Mouse (Mus musculus): ENCODE data around the gene Zfp553.

Zfp553 gene

DNA sequence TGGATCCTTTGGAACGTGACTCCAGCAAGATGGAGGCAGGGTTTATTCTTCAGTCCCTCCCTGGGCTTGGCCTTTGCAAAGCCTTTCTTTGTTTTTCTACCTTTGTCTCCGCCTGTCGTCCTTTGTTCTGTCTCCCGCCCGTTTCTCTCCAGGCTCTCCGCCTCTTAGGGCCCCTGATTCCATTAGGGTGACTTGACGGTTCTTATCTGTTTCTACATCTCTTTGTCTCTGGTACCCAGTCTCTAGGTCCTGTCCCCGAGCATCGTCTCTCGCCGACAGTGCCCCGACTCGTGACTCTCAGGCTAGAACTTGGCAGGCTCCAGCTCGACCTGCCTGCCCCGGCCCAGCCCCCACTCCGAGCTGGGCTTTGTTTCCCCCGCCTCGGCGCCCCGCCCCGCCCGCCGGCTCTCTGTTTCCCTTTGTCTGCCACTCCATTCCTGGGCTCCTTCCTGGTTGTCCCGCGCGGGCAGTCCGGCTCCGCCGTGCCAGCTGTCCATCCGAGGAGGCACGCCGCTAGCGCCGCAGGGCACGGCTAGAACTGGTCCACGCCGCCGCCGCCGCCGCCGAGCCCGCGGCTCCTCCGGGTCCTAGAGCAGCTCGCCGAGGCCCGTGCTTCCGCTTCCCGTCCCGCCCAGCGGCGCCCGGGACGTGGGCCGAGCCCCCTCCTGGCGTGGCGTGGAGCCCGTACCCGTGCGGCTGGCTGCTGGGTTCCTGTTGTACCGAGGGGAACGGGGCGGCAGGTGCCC, at the start of gene Zfp553, which contains the start of gene Sept1:
Gene Zfp553 (plus strand): TSS at position 440 of the 746 bp plus-strand sequence.
Gene Sept1 (minus strand): TSS at position 509 of the 746 bp plus-strand sequence.
- no peak for DNase-seq (ENCODE audit: low read depth, low spot score)

DNA sequence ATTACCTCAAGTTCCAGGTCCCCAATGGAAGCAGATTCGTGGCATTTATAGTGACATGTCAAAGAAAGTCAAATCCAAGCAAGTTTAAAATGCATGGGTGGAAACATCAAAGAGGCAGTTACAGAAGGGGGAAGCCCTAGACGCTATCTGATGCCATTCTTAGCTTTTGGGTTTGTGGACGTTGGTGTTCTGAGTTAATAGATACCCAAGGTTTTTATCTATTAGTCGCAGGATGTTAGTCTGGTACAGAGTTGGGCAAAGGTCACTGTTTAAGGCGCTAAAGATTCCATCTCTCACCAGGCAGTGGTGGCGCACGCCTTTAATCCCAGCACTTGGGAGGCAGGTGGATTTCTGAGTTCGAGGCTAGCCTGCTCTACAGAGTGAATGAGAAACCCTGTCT, 49.5 kb upstream of the Zfp553 start:
- no peak for DNase-seq (ENCODE audit: low read depth, low spot score)

DNA sequence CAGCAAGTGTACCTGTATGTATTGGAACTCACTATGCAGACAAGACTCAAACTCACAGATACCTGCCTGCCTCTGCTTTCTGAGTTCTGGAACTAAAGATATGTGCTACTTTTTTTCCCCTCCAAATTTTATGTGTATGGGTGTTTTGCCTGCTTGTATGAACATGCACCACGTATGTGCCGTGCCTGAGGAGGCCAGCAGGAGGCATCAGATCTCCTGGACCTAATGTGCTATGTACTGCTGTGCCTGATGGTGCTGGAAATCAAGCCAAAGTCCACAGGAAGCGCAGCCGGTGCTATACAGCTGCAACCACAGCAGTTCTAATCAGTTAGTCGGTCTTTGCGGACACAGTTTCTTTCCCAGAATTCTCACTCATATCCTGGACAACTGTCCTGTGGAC, 49.0 kb upstream of the Zfp553 start:
- no peak for DNase-seq (ENCODE audit: low read depth, low spot score)

DNA sequence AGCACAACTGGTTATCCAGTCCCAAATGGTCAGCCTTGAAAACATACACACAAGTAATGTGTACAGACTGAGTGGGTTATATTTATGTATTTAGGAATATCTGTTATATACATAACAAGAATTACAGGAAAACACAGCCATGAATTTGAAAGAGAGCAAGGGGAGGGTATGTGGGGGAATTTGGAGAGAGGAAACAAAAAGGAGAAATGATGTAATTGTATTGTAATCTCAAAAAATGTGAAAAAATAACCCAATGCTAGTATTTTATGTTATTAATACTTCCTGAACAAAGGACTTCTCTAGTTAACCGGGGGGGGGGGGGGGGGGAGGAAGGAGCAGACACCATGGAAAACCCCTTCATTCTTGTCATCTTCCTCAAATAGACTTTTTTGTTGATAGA, 48.1 kb upstream of the Zfp553 start:
- DNase-seq (ENCODE audit: low read depth, low spot score) = no peak

DNA sequence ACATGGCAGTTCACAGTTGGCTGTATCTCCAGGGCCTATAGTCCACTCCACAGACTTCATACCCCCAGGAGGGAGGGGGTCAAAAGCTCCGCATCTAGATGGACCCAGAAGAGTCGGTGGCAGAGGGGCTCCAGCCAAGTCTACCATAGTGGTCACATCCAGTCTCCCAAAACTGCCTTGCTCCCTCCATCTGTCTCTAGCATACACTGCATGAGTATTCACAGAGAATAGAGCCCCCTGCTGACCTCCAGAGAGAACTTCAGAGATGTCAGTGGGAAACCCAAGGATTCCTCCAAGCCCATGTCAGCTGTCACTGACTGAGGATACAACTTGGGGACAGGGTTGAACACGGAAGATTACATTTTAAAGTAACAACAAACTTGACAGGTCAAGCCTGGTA, 47.3 kb upstream of the Zfp553 start:
- DNase-seq (ENCODE audit: low read depth, low spot score) = no peak

DNA sequence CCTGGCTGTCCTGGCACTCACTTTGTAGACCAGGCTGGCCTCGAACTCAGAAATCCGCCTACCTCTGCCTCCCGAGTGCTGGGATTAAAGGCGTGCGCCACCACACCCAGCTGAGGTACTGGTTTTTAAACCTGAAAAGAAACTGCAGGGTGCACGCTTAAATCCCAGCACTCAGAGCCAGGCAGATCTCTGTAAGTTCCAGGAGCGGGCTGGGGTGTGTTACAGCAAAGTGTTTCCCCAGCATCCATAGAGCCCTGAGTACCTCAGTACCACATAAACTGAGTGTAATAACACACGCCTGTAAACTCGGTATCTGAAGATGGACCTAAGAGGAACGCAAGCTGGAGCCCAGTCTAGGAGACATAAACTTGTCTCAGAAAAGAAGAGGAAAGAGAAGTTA, 45.5 kb upstream of the Zfp553 start:
- DNase-seq (ENCODE audit: low read depth, low spot score) = no peak

DNA sequence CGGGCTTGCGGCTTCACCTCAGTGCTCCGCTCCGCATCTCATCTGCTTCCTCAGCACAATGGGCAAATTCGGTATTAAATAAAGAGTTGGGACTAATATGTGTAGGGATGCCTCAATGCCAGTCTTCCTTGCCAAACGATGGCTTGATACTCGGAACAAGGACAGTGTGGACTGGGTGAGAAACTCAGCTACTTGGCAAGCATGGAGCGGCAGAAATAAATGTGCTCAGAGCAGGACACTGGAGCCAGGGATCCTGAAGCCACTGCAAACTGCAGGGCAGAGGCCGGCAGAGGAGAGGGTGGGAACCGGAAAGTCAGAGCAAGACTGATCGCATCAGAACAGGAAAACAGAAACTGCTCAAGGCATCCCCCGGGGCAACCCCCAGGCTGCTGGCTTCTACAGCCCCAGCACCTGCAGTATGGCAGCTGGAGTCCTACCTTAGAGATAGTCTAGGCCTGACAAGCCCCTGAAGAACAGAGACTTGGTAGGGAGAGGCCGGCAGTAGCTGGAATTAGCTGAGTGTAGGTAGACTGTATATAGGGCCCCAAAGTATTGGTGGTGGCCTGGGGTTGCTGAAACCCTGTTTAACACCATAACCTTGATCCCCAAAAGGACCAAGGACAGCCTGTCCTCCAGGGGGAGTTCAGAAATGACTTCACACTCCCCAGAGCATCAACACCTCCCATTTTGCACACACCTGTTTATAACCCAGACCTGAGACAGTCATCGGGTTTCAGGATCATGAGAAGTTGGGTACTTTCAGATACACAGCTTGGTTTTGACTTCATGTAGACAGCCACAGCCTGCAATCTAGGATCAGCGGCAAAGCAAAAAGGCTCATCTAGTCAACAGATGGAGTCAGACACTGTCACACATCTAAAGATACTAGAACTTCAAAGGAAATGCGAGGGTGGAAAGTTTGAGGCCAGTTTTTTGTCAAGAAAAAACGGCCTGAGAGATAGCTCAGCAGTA, 44.3 kb upstream of the Zfp553 start:
- DNase-seq (ENCODE audit: low read depth, low spot score) = no peak

DNA sequence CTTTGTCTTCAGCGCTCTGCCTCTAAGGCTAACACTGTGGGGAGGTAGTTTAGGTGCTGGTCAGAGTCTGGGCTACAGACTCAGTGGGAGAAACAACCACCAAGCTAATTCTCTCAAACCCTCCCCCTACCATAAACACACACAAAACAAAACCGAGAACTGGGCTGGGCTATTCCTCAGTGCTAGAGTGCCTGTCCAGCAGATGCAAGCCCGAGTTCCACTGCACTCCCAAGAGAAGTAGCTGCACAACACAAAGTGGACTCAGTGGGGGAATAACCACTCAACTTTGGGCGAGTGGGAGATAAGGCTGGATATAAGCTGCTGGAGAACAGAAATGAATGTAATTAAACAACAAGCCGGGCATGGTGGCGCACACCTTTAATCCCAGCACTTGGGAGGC, 42.2 kb upstream of the Zfp553 start:
- no peak for DNase-seq (ENCODE audit: low read depth, low spot score)

DNA sequence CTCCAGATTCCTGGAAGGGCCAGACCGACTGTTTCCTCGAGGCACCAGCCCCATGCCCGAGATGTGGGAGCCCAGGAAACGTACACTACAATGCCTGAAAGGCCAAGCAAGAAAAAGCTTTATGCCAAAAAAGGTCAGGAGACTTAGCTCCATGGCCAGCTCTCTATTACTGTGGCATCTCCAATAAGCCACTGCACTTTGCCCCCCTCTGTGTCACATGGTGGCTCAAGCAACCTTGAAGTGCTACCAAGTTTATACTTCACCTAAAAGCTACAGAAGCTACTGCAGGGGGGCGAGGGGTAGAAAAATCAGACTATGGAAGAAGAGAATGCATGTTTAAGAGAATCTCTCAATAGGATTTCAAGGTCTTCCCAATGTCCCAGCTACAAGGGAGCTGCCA, 39.9 kb upstream of the Zfp553 start:
- DNase-seq (ENCODE audit: low read depth, low spot score) = no peak

DNA sequence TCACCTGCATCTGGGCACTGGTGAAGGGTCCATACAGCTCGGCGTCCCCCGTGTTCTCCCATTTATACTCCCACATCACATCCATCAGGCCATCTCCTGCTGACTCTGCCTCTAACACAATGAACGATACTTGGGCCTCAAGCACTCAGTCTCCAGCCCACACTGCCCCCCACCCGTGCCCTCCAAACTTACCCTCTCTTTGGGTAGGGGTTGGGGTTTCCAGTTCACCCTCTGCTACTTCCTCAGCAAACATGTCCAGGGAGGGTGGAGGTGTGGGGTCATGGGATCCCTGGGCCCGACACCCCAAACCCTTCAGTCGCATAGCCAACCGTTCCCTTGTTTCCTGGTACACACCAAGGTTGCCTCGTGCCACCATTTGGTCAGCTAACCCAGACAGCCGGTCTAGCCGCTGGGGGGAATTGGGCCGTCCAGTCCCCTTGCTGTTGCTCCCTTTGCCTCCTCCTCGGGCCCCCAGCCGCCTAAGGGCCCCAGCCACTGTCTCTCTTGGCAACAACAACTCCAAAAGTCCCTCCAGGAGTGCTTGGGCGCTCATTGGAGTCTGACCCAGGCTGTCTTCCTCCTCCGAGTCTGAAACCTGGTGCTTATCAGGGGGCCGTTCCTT, 38.7 kb upstream of the Zfp553 start:
- no peak for DNase-seq (ENCODE audit: low read depth, low spot score)

DNA sequence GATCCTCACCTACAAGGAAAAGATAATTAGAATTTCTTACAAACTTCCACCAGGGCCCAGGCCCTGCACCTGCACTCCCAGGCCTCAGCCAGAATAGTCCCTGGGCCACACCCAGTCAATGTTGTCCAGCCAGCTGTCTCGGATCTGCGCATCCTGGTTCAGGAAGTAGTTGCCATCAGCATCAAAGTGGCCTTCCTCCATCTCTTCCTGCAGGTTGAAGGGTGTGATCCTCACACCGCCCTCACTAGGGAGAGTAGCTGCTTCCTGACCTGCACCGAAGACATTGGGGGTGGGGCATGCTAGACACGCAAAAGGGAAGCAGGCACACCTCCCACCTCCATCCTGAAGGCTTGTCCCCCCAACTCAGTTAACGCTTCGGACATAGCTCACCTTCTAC, 38.2 kb upstream of the Zfp553 start:
- DNase-seq (ENCODE audit: low read depth, low spot score) = no peak

DNA sequence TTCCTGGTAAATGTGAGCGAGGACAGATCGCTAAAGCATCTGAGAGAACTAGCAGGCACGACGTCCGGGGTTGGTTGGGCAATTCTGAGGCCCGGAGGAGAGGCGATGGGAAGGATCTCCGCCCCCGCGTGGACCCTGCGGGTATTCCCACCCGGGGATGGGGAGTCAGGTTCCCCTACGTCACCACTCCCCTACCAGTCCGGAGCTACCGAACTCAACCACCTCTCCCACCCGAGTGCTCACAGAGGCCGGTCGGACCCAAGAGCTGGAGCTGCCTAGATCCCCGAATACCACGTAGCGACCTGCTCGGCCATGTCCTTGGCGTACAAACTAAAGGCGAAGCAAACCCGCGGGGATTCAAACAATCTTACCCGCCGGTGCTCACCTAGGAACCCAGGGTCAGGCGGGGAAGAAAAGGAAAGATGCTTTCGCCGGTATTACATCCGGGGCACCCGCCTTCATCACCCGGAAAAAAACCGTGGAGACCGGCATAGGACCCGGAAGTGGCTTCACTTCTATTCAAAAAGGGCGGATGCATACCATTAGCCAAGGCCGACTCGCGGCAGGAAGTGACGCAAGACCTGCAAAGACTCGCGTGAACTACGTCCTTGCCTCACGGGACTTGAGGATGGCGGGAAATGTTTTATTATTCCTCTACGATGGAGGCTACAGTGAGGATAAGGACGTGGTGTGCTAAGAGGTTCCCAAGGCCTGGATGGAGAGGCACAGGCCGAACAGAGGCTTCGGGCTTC, 37.1 kb upstream of the Zfp553 start, which contains the start of gene Cd2bp2:
Gene Cd2bp2 (minus strand): TSS at position 507 of the 752 bp plus-strand sequence.
- DNase-seq (ENCODE audit: low read depth, low spot score) = peak; percentile 96

DNA sequence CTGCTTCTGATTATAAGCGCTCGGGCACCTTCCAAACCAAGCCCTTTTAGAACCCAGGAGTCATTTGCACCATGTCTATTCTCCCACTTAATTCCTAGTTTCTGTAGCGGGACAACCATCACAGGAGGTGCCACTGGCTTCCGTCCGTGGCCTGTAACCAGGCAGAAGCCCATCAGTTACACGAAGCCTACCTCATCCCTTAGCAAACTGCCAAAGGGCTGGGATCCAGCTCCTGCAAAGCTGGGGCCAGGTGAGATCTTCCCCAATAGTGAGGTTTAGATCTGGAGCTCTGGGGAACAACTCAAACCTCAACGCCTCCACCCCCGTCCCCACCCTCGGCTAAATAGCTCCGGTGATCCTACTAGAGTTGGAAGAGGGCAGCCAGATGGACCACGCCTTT, 36.4 kb upstream of the Zfp553 start:
- DNase-seq (ENCODE audit: low read depth, low spot score) = no peak

DNA sequence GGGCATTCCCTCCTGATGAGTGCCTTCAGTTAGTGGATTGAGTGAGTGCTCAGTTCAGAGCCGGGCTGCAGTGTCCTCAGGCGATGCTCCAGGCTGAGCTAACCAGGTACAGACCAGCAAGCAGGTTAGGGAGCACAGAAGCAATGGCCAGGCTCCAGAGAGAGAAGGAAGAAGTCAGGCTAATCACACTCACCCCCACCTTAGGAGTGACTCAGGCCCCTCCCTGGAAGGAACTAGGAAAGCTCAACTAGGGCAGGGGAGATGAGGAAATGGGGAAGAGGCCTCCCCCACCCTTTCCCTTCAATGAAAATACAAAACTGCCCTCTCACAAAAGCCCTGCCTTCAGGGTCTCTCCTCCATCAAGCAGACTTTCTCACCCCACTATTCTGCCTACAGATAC, 26.3 kb upstream of the Zfp553 start:
- no peak for DNase-seq (ENCODE audit: low read depth, low spot score)

DNA sequence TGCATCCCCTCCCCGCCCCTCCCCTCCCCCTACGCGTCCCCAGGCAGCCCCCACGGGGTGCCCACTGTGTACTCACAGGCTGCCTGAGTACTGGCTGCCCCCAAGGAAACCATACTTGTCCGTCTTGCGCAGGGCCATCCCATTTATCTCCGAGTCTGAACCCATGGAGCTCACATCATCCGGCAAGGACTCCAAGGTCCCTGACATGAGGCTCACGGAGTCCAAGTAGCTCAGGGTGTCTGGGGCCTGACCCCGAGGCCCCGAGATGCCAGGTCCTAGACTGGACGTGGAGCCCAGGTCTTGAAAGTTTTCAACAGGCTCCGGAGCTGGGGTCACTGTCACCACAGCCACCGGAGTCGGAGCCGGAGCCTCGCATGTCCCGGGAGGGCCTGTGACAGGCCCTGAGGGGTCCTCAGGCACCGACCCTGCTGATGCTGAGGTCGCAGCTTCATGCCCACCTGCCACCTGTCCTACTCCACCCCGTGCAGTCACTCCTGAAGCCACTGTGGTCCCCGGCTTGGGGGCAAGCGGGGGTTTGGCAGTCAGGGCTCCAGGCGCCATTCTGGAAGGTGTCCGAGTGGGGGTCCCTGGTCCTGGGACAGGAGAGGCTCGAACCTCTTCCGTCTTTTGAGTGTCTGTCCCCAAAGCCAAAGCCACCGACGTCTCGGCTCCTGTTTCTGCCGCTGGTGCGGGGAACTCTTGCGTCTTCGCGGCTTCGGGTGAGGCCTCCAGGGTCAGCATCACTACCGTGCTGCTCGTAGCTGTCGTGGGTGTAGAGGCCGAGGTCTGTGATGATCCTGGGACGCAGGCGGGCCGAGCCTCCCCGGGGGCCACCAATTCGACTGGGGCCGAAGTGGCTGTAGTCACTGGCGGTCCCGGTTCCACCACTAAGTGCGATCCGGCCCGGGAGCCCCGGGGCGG, 25.2 kb upstream of the Zfp553 start:
- no peak for DNase-seq (ENCODE audit: low read depth, low spot score)

DNA sequence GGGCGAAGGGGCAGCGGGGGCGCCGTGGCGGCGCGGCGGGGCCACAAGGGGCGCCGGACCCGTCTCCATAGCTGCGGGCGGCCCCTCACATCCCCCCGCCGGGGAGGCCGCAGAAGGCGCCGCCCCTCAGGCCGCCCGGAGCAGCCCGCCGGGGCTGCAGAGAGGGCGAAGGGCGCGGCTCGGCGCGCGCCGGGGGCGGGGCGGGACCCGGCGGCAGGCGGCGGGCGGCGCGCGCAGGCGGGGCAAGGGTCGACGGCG, 24.6 kb upstream of the Zfp553 start, which contains the start of gene Tbc1d10b:
Gene Tbc1d10b (minus strand): TSS at position 174 of the 258 bp plus-strand sequence.
- DNase-seq (ENCODE audit: low read depth, low spot score) = no peak

DNA sequence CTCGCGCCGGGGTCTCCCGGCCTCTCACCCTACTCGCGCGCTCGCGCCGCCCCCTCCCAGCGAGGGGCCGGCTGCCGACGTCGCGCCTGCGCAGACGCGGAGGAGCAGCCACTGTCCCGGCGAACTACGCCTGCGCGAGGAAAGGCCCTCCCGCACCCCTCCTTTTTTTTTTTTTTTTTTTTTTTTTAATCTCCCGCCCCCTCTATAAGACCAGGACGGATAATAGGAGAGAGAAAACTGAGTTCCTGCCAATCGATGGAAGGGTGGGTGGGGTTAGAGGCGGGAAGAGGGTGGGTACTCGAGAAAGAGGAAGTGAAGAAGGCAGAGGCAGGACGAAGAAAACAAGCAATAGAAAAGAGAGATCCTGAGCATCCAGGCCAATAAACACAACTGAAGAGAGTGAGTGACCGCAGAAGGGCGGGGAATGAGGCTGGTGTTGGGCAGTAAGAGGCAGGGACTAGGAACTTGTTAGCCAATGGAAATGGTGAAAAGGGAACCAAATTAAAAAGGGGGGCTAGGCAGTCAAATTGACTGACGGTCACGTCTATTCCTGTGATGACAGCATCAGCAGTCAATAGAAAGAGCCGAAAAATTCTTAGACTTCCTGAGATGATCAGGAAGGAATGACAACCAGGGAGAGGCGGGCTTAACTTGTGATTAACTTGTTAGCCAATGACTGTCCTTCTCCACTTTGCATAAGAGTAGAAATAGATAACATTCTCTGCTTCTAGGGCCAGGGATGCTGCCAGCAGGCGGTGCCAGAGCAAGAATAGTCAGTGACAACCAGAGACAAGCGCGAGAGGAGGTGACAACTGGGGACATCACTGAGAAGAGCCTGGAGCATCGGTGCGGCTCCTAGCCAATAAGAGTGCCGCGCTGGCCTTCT, 24.1 kb upstream of the Zfp553 start, which contains the start of gene Mylpf:
Gene Mylpf (plus strand): TSS at position 338 of the 886 bp plus-strand sequence.
- DNase-seq (ENCODE audit: low read depth, low spot score) = peak; percentile 99

DNA sequence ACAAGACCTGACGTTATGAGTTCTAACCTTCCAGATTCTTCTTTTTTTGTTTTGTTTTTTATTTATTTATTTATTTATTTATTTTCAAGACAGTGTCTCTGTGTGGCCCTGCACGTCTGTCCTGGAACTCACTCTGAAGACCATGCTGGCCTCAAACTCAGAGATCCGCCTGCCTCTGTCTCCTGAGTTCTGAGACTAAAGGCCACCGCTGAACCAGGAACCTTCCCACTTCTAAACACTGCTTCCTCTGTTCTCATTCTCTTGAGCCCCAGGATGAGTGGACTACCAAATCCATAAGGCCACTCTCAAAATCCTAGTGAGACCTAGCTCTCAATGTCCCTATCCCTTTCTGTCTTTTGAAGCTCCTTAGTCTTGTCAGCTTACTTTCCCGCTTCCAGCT, 23.0 kb upstream of the Zfp553 start:
- DNase-seq (ENCODE audit: low read depth, low spot score) = no peak

DNA sequence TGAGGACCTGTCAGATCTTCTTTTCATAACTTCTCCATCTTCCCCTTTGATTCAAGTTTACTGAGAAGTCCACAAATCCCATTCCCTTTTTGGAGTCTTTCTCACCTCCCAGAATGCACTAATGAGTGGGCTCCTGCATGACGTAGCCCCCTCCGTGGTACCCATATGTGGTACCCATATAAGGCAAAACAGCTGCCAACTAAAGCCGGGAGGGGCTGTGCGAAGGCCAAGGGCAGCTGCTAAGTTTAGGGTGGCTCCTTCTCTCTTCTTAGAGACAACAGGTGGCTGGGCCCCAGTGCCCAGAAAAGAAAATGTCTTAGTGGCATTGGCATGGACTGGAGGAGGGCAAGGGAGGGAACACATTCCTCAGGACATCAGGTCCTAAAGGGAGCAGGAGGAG, 22.6 kb upstream of the Zfp553 start:
- DNase-seq (ENCODE audit: low read depth, low spot score) = peak; percentile 93

Data from skeletal muscle tissue, adult 2 months (tissue).